Mouse (Mus musculus) fat pad, adult 2 months (tissue): ENCODE results near the gene Ccer1.
"Not testable (repeated sequence)": the region's sequence is repeated elsewhere in the genome, so short reads cannot be mapped to it uniquely, and the experiment has no call there.

Source experiments
- DNase-seq: peaks from one replicate; pipeline ENCODE4 v3.0.0-alpha.2; 2011; ENCODE audit warnings: low read depth, low spot score; ENCODE audit errors: extremely low read depth

Gene Ccer1

DNA sequence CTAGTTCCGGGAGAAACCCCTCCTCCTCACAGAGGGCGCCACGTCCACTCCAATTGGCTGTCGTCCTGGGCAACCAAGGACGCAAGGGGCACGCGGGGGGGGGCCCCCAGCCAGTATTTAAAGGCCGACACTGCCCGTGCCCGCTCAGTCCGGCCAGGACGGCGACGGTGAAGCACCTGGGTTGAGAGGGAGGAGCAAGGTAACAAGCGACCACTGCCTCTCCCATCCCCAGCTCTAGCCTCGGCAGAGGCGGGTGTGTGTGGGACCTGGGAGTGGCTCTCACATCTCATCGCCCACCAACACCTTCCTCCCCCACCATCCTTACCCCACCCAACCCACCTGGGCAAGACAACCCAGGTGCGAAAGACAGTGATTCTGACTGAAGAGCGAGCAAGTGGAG is at the start of gene Ccer1:
Gene Ccer1 (plus strand): TSS at position 147 of the 400 bp plus-strand sequence.
- DNase-seq: no peak

DNA sequence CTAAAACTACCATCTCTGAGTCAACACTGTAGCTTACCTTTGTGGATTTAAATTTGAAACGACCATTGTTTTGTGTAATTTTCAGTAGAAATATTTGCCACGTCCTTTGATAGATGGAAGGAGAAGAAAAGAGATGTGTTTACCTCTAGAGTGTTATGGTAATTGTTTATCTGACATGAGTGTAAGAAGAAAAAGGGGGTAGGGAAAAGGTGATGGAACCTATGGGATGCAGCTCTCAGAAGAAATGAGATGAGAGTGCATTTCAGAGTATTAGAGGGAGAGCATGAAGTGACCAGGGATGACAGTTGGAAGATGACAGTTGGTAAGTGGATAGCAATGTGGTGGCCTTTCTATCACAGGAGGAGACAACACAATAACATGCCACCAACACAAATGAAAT is 49.1 kb upstream of the Ccer1 start, which contains the start of gene Epyc:
Gene Epyc (plus strand): TSS at position 301 of the 400 bp plus-strand sequence.
- no peak for DNase-seq

DNA sequence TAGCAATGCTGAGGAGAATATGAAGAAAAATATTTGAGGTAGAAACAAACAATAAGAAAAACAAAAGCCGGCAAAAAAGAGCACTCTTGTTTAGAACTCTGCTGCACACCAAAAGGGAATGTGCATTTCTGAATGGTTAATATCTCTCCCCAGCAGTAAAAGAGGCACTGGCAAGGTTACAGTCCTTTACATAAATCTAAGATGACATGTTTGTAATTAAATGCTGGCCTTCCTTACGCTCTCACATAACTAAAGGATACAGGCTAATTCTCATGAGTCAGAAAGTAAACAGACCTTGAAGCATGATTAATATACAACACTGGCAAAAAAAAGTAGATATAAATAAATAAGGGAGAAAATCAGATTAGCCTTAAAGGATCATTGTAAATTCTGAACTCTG is 42.5 kb upstream of the Ccer1 start:
- no peak for DNase-seq

GRCm38 (mm10) chr10:97659489-97659888 is 33.4 kb upstream of the Ccer1 start:
- DNase-seq: no peak

- DNase-seq: no peak
These were observed 24.2 kb upstream of the Ccer1 start for GRCm38 (mm10) chr10:97668656-97669055.

GRCm38 (mm10) chr10:97670202-97670601 is 22.7 kb upstream of the Ccer1 start:
- DNase-seq: no peak

DNA sequence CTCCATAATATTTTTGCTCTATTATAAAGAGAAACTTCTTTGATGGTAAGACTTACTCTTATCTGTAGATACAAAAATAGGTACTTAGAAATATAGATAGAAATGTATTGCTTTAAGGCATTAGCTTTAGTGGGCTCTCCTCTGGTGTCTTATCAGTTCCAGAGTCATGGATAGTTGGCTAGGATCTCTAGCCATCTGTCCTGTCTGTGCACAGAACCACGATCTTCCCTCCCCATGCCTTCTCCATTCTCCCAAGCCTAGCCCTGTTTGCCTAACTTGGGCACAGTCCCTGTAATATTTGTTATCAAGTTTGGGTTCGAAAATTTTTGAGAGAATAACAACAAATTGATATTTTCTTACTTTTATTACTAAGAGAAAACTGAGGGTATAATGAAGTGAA is 19.6 kb upstream of the Ccer1 start:
- DNase-seq: no peak

- no peak for DNase-seq
These were observed 9.9 kb upstream of the Ccer1 start for GRCm38 (mm10) chr10:97682981-97683380.

DNA sequence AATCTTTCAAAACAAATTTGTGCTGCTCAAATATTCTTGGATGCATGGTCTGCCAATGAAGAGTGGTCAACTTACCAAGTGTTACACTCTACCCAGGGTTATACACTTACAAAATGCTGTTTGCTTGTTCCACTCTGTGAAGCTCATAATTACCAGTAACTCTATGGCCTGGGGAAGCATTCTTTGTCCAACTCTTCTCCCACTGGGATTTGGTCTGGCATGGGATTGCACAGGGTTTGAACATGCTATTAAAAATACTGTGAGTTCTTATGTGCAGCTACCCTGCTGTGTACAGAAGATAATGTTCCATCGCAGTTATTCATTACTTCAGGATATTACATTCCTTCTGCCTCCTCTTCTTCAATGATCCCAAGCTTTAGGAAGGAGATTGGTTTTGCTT is 5.7 kb upstream of the Ccer1 start:
- no peak for DNase-seq

DNA sequence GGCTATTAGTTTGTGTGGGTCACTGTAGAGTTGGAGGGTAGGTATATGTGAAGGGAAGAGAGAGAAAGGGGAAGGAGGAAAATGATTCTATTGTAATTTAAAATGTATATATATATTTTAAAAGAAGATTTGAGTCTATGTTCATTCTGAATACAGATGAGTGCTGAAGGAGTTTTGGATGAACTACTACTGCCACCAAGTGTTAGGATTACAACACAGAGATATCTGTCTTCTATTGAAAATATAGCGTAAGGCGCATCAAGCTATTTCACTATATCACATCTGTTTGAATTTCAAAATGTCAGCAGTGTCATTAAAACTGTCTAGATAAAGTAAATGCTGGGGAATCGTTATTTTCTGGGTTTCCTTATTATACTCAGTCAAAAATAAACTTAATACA is 3.4 kb upstream of the Ccer1 start:
- no peak for DNase-seq

DNA sequence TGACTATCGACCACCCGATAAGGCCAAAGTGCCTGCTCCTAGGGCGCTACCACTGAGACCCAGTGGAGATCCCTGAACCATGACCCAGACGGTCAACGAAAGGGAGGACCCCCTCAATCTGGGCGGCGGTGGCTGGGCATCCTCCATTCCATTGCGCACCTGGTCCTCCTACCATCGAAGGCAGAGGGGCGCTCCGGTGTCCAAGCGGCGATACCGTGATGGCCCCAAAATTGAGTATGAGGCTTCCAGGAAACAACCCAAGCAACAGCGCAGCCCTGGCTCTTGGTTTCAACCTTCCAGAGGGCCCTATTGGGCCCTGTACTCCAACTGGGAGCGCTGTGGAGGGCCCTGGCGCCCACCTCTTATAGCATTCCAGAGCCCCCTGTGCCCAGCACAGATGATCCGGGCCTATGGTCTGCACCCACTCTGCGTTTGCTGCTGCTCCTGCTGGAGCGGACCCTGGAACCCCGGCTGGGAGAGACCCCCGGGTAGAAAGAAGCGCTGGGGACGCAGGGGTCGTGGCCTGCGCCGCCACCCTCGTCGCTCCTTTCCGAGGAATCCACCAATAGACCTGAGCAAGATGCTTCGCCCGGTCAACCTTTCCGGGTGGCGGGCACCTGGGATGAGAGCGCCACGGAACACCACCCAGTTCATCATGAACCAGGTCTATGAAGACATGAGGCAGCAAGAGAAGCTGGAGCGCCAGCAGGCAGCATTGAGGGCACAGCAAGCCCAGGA is 708 bp downstream of the Ccer1 start:
- DNase-seq: no peak

DNA sequence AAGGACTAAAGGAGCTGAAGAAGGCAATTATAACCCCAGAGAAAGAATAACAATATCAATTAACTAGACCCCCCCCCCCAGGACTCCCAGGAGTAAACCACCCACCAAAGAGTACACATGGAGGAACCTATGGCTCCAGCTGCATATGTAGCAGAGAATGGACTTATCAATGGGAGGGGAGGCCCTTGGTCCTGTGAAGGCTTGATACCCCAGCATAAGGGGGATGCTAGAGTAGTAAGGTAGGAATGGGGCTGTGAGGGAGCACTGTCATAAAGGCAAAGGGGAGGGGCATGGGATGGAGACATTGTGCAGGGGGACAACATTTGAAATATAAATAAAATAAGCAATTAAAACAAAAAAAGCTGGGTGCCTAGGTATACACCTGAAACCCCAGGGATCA is 9.5 kb downstream of the Ccer1 start:
- DNase-seq: no peak

DNA sequence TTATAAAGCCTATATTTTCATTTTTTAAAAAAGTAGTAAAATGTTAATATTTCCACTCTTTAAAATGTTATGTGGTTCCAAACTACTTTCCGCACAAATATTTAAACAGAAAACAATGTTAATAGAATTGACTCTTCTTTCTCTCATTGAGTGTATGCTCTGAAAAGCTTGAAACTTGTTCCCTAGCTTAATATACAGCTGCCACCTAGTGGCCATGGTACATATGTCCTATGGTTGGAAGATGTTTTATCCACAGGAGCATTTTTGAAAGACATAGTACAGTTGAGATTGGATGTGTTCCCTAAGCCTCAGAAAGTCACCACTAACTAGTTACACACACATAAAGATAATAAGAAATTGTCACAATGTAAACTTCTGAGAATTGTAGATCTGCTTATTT is 11.7 kb downstream of the Ccer1 start:
- no peak for DNase-seq

GRCm38 (mm10) chr10:97712687-97713086 is 19.8 kb downstream of the Ccer1 start:
- no peak for DNase-seq

GRCm38 (mm10) chr10:97714584-97714983 is 21.7 kb downstream of the Ccer1 start:
- no peak for DNase-seq

- no peak for DNase-seq
These were observed 22.5 kb downstream of the Ccer1 start for GRCm38 (mm10) chr10:97715289-97715906.

DNA sequence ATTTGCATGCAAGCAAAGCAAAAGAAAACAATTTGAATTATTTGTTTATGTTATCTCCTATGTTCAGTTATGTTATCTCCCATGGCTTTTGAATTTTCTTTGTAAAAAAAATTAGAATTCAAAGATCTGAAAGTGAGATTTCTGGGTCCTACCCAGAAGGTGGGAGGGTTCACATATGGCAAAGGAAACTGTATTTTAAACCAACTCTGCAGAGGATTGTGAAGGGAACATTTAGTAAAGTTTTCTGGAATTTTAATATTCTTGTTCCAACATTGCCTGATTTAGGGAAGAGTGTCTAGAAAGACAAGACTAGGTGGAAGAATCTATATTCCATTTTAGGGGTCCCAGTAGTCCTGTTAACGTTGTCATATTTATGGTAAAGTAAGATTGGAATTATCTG is 24.4 kb downstream of the Ccer1 start:
- DNase-seq: no peak

GRCm38 (mm10) chr10:97718021-97718420 is 25.2 kb downstream of the Ccer1 start:
- DNase-seq: no peak

- no peak for DNase-seq
These were observed 27.8 kb downstream of the Ccer1 start for GRCm38 (mm10) chr10:97720625-97721024.

- DNase-seq: no peak
These were observed 29.9 kb downstream of the Ccer1 start for GRCm38 (mm10) chr10:97722709-97723108.

- no peak for DNase-seq
These were observed 33.1 kb downstream of the Ccer1 start for GRCm38 (mm10) chr10:97725929-97726328.

- not testable (repeated sequence) for DNase-seq
These were observed 33.8 kb downstream of the Ccer1 start, which contains the start of gene C030005K15Rik for GRCm38 (mm10) chr10:97726655-97727054. Gene C030005K15Rik (minus strand): TSS chr10:97726755.
